Mouse (Mus musculus): ENCODE measurements around the gene Dip2a.

DNA sequence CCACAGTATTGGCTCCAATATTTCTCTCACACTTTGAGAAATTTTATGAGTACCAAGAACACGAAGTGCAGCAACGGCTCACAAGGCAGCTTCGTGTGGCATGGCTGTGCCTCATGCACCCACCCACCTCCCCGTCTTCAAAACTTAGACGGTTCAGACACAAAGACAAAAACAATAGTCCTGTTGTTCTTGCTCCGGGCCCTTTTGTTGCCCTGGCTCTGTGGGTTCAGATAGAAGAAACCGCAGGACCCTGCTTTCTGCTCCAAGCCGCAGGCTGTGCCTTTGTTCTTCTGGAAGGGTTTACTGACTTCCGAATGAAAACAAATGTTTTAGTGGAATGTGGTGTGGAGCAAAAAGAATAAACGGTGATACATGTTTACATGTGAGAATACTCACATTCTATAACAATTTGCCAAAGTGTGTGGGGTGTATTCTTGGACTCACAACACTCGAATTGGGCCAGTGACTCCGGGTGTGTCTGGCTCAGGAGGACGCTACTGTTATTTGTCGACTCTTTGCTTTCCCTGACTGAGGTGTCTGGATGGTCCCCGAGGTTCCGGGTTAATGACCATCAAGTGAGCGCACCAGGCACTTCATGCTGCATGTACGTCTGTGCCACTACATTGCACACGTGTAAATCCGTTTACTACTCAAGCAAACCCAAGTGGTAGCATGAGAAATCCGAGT, 97.0 kb downstream of the Dip2a start:
- TF ChIP-seq GATA1 (IDR thresholded peaks at IDR 0.05; ENCODE audit: borderline replicate concordance, low read length) (no peak), FLI1 (IDR thresholded peaks at IDR 0.05; ENCODE audit: low read length) (no peak)

Data from megakaryocyte, embryonic 14.5 days (primary cell).